Mouse (Mus musculus): ENCODE results near the gene Ppp1r21.

DNA sequence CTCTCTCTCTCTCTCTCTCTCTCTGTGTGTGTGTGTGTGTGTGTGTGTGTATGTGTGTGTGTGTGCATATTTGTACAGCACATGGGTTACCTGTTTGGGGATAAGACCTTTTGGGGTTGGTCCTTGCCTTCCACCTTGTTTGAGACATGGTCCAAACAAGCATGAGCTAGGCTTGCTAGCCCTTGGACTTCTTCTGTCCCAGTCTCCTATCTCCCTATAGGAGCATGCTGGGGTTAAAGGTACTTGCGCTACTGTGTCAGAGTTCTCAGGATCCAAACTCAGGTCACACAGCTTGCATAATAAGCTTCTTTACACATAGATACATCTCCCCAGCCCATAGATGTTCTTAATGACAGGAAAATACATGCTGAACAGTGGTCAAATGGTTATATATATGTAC lies 84.8 kb downstream of the Ppp1r21 start:
- TF ChIP-seq CTCF (IDR thresholded peaks at IDR 0.05; ENCODE audit: extremely low read depth, insufficient read depth, low read length), result no peak
- no peak for TF ChIP-seq POLR2A (IDR thresholded peaks at IDR 0.05; ENCODE audit: extremely low read depth, insufficient read depth, low read length)
